Mouse (Mus musculus) liver, embryonic 16.5 days (tissue): ENCODE measurements around the gene Dock9. TPM values are rescaled to one million over a fixed set of nuclear protein-coding genes. Genes with fewer than 3 reads are reported as not detected.

Experiments used
- ATAC-seq: fragments of 200-750 bp; cut with Nextera tagmentation; 2 replicates; pipeline ENCODE4 v1.8.0; 2017; ENCODE audit warnings: low read depth, mild to moderate bottlenecking, moderate number of reproducible peaks, moderate library complexity
- H3K27ac ChIP-seq: fragments of 300-500 bp; sonication (generic); 2 replicates; pipeline ENCODE4 v1.5.1; 2014; ENCODE audit warnings: mild to moderate bottlenecking, low read length
- H3K27me3 ChIP-seq: fragments of 300-500 bp; sonication (generic); 2 replicates; pipeline ENCODE4 v1.6.1; 2014; ENCODE audit warnings: low read depth, low read length, mixed read lengths; ENCODE audit not compliant: control insufficient read depth, insufficient read depth
- H3K36me3 ChIP-seq: fragments of 300-500 bp; sonication (generic); 2 replicates; pipeline ENCODE4 v1.6.1; 2014; ENCODE audit warnings: mild to moderate bottlenecking; ENCODE audit not compliant: control insufficient read depth, insufficient read depth
- H3K4me1 ChIP-seq: fragments of 300-500 bp; sonication (generic); 2 replicates; pipeline ENCODE4 v1.6.1; 2014; ENCODE audit warnings: low read depth, low read length, mixed read lengths; ENCODE audit not compliant: control insufficient read depth
- H3K4me2 ChIP-seq: fragments of 300-500 bp; sonication (generic); 2 replicates; pipeline ENCODE4 v1.6.1; 2014; ENCODE audit warnings: low read depth, low read length, mixed read lengths
- H3K4me3 ChIP-seq: fragments of 300-500 bp; sonication (generic); 2 replicates; pipeline ENCODE4 v1.5.1; 2014; ENCODE audit warnings: low read depth, mild to moderate bottlenecking, low read length
- H3K9ac ChIP-seq: fragments of 300-500 bp; sonication (generic); 2 replicates; pipeline ENCODE4 v1.6.1; 2014; ENCODE audit warnings: low read depth, low read length
- H3K9me3 ChIP-seq: fragments of 300-500 bp; sonication (generic); replicated peaks from 2 replicates; pipeline ENCODE4 v1.6.1; 2016; ENCODE audit warnings: low read length; ENCODE audit not compliant: control insufficient read depth
- WGBS: fragments of 180-500 bp; shearing (Covaris S2); extraction: QIAGEN DNeasy Blood & Tissue Kit; methylation state at CpG from one replicate; pipeline ENCODE4 v1.1.7; 2014; ENCODE audit not compliant: insufficient replicate concordance; 5-methylcytosine and 5-hydroxymethylcytosine counted together
- polyA plus RNA-seq: library from polyadenylated mRNA; unstranded; fragments of >200 nt; fragmentation: Nextera tagmentation; extraction: Ambion mirVana; gene quantifications from 2 replicates; pipeline ENCODE4 v1.2.1, GENCODE M21; 2015

Gene Dock9
- 1.2 and 1.6 TPM in 2 replicates for polyA plus RNA-seq

DNA sequence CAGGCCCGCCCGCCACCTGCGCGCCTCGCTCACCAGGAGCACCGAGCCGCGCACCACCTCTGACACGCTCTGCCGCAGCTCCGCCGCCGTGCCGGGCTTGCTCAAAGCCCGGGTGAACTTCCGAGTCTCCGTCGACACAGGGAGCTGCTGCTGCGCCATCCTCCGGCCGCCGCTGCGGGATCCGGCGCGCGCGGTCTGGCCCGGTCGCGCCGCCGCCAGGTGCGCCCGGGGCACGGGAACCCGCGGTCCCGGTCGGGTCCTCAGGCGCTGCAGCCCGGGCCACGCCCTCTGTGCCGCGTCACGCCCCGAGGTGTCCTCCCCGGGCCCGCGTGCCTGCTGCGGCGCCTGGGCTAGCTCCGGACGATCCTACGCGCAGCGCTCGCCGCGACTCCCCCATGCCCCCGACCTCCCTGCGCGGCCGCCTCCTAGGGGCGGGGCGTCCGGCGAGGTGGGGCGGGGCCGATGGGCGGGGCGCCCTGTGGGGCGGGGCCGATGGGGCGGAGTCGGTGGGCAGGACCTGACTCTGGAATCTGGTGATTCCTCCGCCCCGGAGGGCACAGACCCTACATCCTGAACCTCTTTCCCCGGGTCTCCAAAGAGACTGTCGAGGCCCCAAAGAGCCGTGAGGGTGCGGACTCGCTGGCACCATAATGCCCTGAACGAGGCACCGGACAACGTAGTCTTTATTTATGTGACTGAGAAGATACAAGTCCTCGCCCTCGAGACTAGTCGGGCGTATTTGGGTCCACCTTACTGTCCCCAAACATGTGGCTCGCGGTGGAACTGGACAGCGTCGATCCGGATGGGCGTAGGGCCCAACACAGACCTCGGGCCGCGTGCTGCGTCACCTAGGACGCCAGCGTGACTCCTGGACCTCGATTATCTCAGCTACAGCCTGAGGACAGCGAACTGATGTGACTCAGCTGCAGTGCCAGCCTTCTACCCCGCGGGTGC, at the start of gene Dock9:
Dock9 (minus strand) TSS at position 381 of the 954 bp plus-strand sequence.
- no peaks in the 10 kb centered on the region for H3K9me3 ChIP-seq
- peak; percentile 88 for ATAC-seq
- no peaks in the 10 kb centered on the region for H3K36me3 ChIP-seq
- peak within 1 kb of the TSS; percentile 90 for H3K4me2 ChIP-seq
- peak within 1 kb of the TSS; percentile 69 for H3K4me3 ChIP-seq
- H3K4me1 ChIP-seq: peaks cover 19% of the 10 kb centered on the region
- H3K9ac ChIP-seq: peak within 1 kb of the TSS; percentile 61
- H3K27me3 ChIP-seq: peaks cover 16% of the 10 kb centered on the region
- WGBS: under 1% methylated on average over 103 of the region's 106 CpGs
- H3K27ac ChIP-seq: peak within 1 kb of the TSS; percentile 78

DNA sequence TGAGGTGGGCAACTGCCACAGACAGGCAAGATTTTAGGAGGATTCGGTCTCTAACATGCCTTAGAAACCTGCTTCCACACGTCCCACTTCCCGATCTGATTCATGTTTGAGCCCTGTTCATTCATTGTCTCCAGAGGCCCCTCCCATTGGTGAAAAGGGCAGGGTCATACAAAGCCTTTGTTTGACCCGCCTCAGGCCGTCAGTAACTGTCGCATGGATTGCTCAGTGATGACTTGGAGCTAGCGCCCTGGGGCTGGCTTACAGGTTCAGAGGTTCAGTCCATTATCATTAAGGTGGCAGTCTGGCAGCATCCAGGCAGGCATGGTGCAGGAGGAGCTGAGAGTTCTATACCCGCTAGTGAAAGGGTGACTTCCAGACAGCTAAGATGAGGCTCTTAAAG, 46.8 kb upstream of the Dock9 start:
- ATAC-seq: no peak
- H3K27ac ChIP-seq: no peak overlapping the region
- no peaks in the 10 kb centered on the region for H3K36me3 ChIP-seq
- no peak overlapping the region for H3K9ac ChIP-seq
- no peak overlapping the region for H3K4me2 ChIP-seq
- 62% methylated on average over 8 of the region's 8 CpGs for WGBS
- no peaks in the 10 kb centered on the region for H3K9me3 ChIP-seq
- no peaks in the 10 kb centered on the region for H3K27me3 ChIP-seq
- H3K4me1 ChIP-seq: no peaks in the 10 kb centered on the region
- no peak overlapping the region for H3K4me3 ChIP-seq

DNA sequence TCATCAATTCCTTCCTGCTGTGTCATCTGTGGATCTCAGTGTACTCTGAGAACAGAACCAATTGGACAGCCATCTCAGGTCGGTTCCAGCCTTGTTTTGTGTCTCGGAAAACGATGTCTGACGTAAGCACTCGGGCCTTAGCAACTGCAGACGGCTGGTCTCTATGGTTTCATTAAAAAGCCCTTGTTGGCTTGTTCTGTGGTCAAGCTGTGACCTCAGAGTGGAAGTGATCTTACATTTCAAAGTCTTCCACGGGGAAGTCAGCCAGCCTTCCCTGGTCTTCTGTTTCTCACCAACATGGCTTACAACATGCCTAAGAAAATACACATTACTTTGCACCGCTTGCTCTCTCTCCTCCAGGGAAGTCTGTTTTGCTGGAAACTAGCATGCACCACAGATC, 42.6 kb upstream of the Dock9 start:
- Histone ChIP-seq H3K4me1 (no peaks in the 10 kb centered on the region), H3K27me3 (no peaks in the 10 kb centered on the region), H3K9ac (no peak overlapping the region), H3K36me3 (no peaks in the 10 kb centered on the region), H3K4me3 (no peak overlapping the region), H3K9me3 (no peaks in the 10 kb centered on the region; the same call in 1 of the 2 replicates), H3K4me2 (no peak overlapping the region), H3K27ac (no peak overlapping the region)
- 59% methylated on average over 8 of the region's 8 CpGs for WGBS
- no peak for ATAC-seq

DNA sequence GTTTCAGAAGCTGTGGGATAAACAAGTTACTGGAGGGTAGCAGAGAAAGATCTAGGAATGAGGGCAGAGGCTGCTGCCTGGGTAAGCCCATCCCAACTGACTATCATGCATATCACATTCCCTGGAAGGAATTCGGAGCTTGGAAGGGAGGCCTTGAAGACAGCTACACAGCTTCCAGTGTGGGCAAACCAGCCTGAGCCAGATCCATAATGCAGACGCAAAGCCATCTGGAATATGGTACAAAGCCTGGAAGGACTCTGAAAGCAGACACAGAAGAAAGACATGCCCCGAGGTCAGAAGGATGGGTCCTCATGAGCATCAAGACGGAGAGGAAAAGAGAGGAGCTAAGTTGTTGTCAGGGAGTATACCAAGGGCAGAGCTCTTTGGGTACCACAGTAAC, 40.5 kb upstream of the Dock9 start:
- Histone ChIP-seq H3K27ac (no peak overlapping the region), H3K4me3 (no peak overlapping the region), H3K36me3 (no peaks in the 10 kb centered on the region), H3K27me3 (no peaks in the 10 kb centered on the region), H3K4me2 (no peak overlapping the region), H3K4me1 (no peaks in the 10 kb centered on the region), H3K9ac (no peak overlapping the region), H3K9me3 (no peaks in the 10 kb centered on the region; the same call in 1 of the 2 replicates)
- ATAC-seq: no peak
- WGBS: 71% methylated on average over 4 of the region's 4 CpGs

DNA sequence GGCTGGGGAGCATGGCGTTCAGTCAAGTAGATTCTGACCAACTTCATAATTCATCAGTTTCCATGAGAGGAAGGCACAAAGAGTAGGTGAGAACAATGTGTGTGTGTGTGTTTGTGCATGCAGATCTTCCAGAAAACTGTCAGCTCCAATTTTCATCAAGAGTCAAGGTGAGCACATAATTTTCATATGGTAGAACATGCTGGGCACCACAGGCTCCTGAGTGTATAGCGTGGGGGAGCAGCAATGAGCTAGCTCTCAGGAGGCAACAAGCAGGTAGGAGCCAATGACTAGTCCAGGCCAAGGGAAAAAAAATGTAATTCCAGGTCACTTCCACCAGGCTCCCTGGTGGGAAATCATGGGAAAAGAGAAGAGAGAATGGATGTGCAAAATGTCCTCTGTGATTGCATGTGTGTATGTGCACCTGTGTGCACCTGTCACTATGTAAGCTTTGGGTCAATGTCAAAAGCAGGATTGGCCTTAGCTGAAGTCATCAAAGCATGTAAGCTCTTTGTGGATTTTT, 35.4 kb upstream of the Dock9 start:
- Histone ChIP-seq H3K4me1 (no peaks in the 10 kb centered on the region), H3K9me3 (no peaks in the 10 kb centered on the region; the same call in 1 of the 2 replicates), H3K4me2 (no peak overlapping the region), H3K27ac (no peak overlapping the region), H3K9ac (no peak overlapping the region), H3K4me3 (no peak overlapping the region), H3K36me3 (no peaks in the 10 kb centered on the region), H3K27me3 (no peaks in the 10 kb centered on the region)
- ATAC-seq: no peak
- WGBS: 63% methylated on average over 2 of the region's 2 CpGs

DNA sequence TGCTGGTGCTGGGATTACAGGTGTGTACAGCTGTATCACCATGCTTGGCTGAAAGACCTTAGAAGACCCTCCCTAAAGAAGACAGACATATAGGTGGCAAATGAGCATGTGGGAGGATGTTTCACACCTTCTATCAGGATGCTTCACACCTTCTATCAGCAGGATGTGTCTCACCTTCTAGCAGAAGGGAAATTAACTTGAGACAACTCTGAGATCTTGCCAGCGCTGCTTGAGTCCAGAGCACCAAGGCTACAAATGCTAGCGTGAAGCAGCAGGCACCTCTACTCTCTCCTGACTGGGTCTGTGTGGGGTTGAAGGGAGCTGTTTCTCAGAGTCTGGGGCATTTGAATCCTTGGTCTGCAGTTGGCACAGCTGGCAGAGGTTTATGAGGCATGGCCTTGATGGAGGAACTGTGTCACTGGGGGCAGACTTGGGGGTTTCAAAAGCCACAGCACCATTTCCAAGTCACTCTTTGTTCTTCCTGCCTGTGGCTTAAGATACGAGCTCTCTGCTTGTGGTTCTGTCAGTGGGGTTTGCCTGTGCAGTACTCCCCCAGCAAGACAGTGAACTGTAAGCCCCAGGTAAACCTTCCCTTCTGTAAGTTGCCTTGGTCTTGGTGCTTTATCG, 32.3 kb upstream of the Dock9 start:
- no peak for ATAC-seq
- Histone ChIP-seq H3K9me3 (no peaks in the 10 kb centered on the region), H3K4me2 (no peak overlapping the region), H3K36me3 (no peaks in the 10 kb centered on the region), H3K4me3 (no peak overlapping the region), H3K4me1 (no peaks in the 10 kb centered on the region; the same call in 1 of the 2 replicates), H3K27ac (no peak overlapping the region), H3K27me3 (no peaks in the 10 kb centered on the region), H3K9ac (no peak overlapping the region)
- 60% methylated on average over 4 of the region's 4 CpGs for WGBS

DNA sequence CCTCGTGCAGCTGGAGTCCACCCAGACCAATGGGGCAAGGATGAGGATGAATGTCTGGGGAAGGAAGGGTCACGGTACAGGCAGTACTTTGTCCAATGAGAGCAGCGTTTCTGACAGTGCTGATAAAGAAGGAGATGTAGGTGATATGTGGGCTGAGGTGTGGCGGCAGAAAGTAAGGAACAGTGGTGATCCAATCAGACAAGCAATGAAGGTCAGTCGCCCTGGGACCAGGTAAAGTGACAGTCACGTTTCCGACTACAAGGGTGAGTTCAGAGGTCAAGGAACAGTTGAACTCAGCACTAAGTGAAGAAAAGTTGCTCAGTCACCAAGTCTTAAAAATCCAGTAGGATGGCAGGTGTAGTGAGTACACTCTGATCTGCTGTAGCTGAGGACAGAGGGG, 29.5 kb upstream of the Dock9 start:
- H3K4me1 ChIP-seq: no peaks in the 10 kb centered on the region; the same call in 1 of the 2 replicates
- ATAC-seq: no peak
- no peak overlapping the region for H3K9ac ChIP-seq
- no peak overlapping the region for H3K4me3 ChIP-seq
- no peaks in the 10 kb centered on the region for H3K9me3 ChIP-seq
- no peaks in the 10 kb centered on the region for H3K27me3 ChIP-seq
- H3K36me3 ChIP-seq: no peaks in the 10 kb centered on the region
- H3K27ac ChIP-seq: no peak overlapping the region
- 54% methylated on average over 7 of the region's 7 CpGs for WGBS
- H3K4me2 ChIP-seq: no peak overlapping the region

DNA sequence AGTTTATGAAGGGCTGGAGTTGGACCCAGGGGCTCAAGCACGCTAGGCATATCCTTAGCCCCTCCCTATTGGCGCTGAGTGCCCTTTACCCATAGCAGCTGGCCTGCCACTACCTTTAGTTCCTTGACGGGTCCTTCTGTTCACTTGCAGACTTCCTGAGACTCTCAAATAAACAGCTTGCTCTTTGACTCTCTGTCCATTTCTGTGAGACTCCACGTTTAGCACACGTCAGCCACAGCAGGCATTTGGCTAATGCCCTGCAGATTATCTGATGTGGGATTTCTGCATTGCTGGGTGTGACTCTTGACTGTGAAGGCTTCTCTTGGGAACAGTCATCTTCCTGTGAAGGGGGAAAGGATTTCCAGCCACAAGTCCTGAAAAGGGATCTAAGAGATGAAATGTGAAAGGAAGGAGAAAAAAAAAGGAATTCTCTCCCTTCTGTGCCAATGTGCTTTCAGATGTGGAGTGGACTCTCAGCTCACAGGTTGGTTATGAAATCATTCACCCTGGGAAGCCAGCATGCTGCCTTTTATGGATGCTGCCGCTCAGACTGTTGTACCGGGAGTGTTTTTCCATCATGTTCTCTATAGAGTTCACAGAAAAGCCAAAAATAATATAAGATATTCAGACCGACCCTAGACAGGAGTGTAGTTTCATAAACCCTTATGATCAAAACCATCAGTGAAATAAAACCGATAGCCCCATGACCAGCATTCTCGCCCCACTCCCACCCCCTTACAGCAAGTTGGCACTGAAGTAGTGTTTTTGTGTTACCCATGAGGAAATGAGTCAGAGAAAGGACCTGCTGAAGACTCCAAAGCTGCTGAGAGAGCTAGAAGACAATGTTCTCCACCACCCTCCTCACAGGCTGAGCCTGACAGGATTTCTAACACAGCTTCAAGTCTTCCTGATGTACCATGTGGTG, 28.1 kb upstream of the Dock9 start:
- Histone ChIP-seq H3K9me3 (no peaks in the 10 kb centered on the region), H3K27ac (no peak overlapping the region), H3K27me3 (no peaks in the 10 kb centered on the region), H3K4me2 (no peak overlapping the region), H3K36me3 (no peaks in the 10 kb centered on the region), H3K9ac (no peak overlapping the region), H3K4me3 (no peak overlapping the region), H3K4me1 (no peaks in the 10 kb centered on the region; the same call in 1 of the 2 replicates)
- ATAC-seq: no peak
- 61% methylated on average over 10 of the region's 10 CpGs for WGBS
